Mouse (Mus musculus): ENCODE measurements around the gene Olfr432. TPM values are rescaled to one million over a fixed set of nuclear protein-coding genes. Genes with fewer than 3 reads are reported as not detected.

Gene Olfr432
- total RNA-seq, 2 experiments from 2014 or later = under 0.01 TPM; not detected in 1

Other genes with a start within 250 kb of the Olfr432 start
- gene Ifi211, start 136.2 kb upstream of the Olfr432 start, total RNA-seq (2015) = 6.8 and 13.6 TPM in 2 replicates
- 13.6 and 14.5 TPM in 2 replicates for gene Ifi211, start 136.2 kb upstream of the Olfr432 start, total RNA-seq (2017)
- gene Mndal, start 106.7 kb upstream of the Olfr432 start, total RNA-seq (2015) = 112 and 113 TPM in 2 replicates
- gene Mndal, start 106.7 kb upstream of the Olfr432 start, total RNA-seq (2017) = 70.3 and 92.9 TPM in 2 replicates
- gene Ifi203, start 106.5 kb upstream of the Olfr432 start, total RNA-seq (2015) = 59.5 and 87.9 TPM in 2 replicates
- gene Ifi203, start 106.5 kb upstream of the Olfr432 start, total RNA-seq (2017) = 29.0 and 43.0 TPM in 2 replicates
- not detected in 2 replicates for gene Ifi202b, start 66.5 kb upstream of the Olfr432 start, total RNA-seq (2015)
- gene Ifi202b, start 66.5 kb upstream of the Olfr432 start, total RNA-seq (2017) = not detected in 2 replicates
- 5.5 and 7.7 TPM in 2 replicates for gene Ifi205, start 17.4 kb upstream of the Olfr432 start, total RNA-seq (2015)
- gene Ifi205, start 17.4 kb upstream of the Olfr432 start, total RNA-seq (2017) = 1.8 and 6.5 TPM in 2 replicates
- 0.27 TPM in 1 of 2 replicates, not detected in the other for gene Olfr433, start 8.5 kb upstream of the Olfr432 start, total RNA-seq (2015)
- 0.12 and 0.17 TPM in 2 replicates for gene Olfr433, start 8.5 kb upstream of the Olfr432 start, total RNA-seq (2017)
- gene Olfr430, start 17.4 kb downstream of the Olfr432 start, total RNA-seq (2015) = not detected in 2 replicates
- not detected in 2 replicates for gene Olfr430, start 17.4 kb downstream of the Olfr432 start, total RNA-seq (2017)
- not detected in 2 replicates for gene Olfr429, start 35.1 kb downstream of the Olfr432 start, total RNA-seq (2015)
- not detected in 2 replicates for gene Olfr429, start 35.1 kb downstream of the Olfr432 start, total RNA-seq (2017)
- not detected in 2 replicates for gene Olfr427, start 47.7 kb downstream of the Olfr432 start, total RNA-seq (2015)
- gene Olfr427, start 47.7 kb downstream of the Olfr432 start, total RNA-seq (2017) = not detected in 2 replicates
- gene Olfr231, start 72.0 kb downstream of the Olfr432 start, total RNA-seq (2015) = not detected in 2 replicates
- gene Olfr231, start 72.0 kb downstream of the Olfr432 start, total RNA-seq (2017) = not detected in 2 replicates
- gene Olfr424, start 82.3 kb downstream of the Olfr432 start, total RNA-seq (2015) = not detected in 2 replicates
- gene Olfr424, start 82.3 kb downstream of the Olfr432 start, total RNA-seq (2017) = not detected in 2 replicates
- not detected in 2 replicates for gene Olfr420, start 106.4 kb downstream of the Olfr432 start, total RNA-seq (2015)
- gene Olfr420, start 106.4 kb downstream of the Olfr432 start, total RNA-seq (2017) = not detected in 2 replicates
- 1.3 and 4.1 TPM in 2 replicates for gene Spta1, start 123.6 kb downstream of the Olfr432 start, total RNA-seq (2015)
- 5.9 and 9.9 TPM in 2 replicates for gene Spta1, start 123.6 kb downstream of the Olfr432 start, total RNA-seq (2017)
- not detected in 2 replicates for gene Olfr419, start 202.9 kb downstream of the Olfr432 start, total RNA-seq (2015)
- not detected in 2 replicates for gene Olfr419, start 202.9 kb downstream of the Olfr432 start, total RNA-seq (2017)